Mouse (Mus musculus) MEL (cell line): ENCODE data around the gene Tmem131. TPM values are rescaled to one million over a fixed set of nuclear protein-coding genes. Genes with fewer than 3 reads are reported as not detected.

Experiments used
- DNase-seq: peaks from one replicate; pipeline ENCODE4 v3.0.0; 2011; ENCODE audit warnings: low read depth, low spot score
- H3K27ac ChIP-seq: 2 replicates; pipeline ENCODE4 v1.5.1; 2012; ENCODE audit warnings: low read depth, mild to moderate bottlenecking, control low read depth, low read length, moderate library complexity; ENCODE audit not compliant: control insufficient read depth
- H3K27me3 ChIP-seq, 2 experiments: fragments of 150-350 bp in 1 of 2; sonication (generic) in 1 of 2; 2 replicates each; pipeline ENCODE4 v1.6.1; 2012; ENCODE audit warnings: low read length in 2 of 2, mild to moderate bottlenecking in 2 of 2, improper control_type of control experiment in 1 of 2, moderate library complexity in 1 of 2; ENCODE audit not compliant: insufficient read depth in 2 of 2, control insufficient read depth in 1 of 2
- H3K36me3 ChIP-seq, 2 experiments: 2 replicates each; pipeline ENCODE4 v1.6.1; 2012 to 2014; ENCODE audit warnings: low read length in 2 of 2, improper control_type of control experiment in 1 of 2, inconsistent platforms in 1 of 2, mild to moderate bottlenecking in 1 of 2; ENCODE audit not compliant: insufficient read depth in 2 of 2, control insufficient read depth in 1 of 2
- H3K4me1 ChIP-seq, 2 experiments: fragments of 150-350 bp in 1 of 2; sonication (generic) in 1 of 2; 2 replicates each; pipeline ENCODE4 v1.6.1; 2012; ENCODE audit warnings: low read length in 2 of 2, improper control_type of control experiment in 1 of 2, mild to moderate bottlenecking in 1 of 2; ENCODE audit not compliant: insufficient read depth in 2 of 2, control insufficient read depth in 1 of 2
- H3K4me3 ChIP-seq, 2 experiments: fragments of 150-350 bp in 1 of 2; sonication (generic) in 1 of 2; 2 replicates each; pipeline ENCODE4 v1.5.1; 2012; ENCODE audit warnings: low read depth in 2 of 2, low read length in 2 of 2, mild to moderate bottlenecking in 2 of 2, moderate library complexity in 2 of 2, control low read depth in 1 of 2, improper control_type of control experiment in 1 of 2; ENCODE audit not compliant: control insufficient read depth in 1 of 2, insufficient read depth in 1 of 2
- H3K79me2 ChIP-seq: 2 replicates; pipeline ENCODE4 v1.6.1; 2012; ENCODE audit warnings: mild to moderate bottlenecking, low read length, moderate library complexity; ENCODE audit not compliant: control insufficient read depth, poor library complexity, insufficient read depth
- H3K9ac ChIP-seq: 2 replicates; pipeline ENCODE4 v1.6.1; 2012; ENCODE audit warnings: low read depth, mild to moderate bottlenecking, control low read depth, low read length, moderate library complexity; ENCODE audit not compliant: control insufficient read depth, poor library complexity, severe bottlenecking
- H3K9me3 ChIP-seq: fragments of 150-350 bp; sonication (generic); replicated peaks from 2 replicates; pipeline ENCODE4 v1.6.1; 2012; ENCODE audit warnings: mild to moderate bottlenecking, low read length, improper control_type of control experiment, moderate library complexity; ENCODE audit not compliant: insufficient read depth
- CHD1 ChIP-seq: IDR thresholded peaks from 2 replicates; pipeline ENCODE4 v1.6.1; 2012; ENCODE audit warnings: low read depth, mild to moderate bottlenecking, inconsistent platforms, low read length, improper control_type of control experiment
- CHD2 ChIP-seq: IDR thresholded peaks from 2 replicates; pipeline ENCODE4 v1.6.1; 2011; ENCODE audit warnings: low read length, improper control_type of control experiment
- EP300 ChIP-seq, 2 experiments: IDR thresholded peaks; 2 replicates each; pipeline ENCODE4 v1.6.1; 2011; ENCODE audit warnings: improper control_type of control experiment in 2 of 2, low read length in 2 of 2, low read depth in 1 of 2, mild to moderate bottlenecking in 1 of 2
- ETS1 ChIP-seq: IDR thresholded peaks from 2 replicates; pipeline ENCODE4 v1.6.1; 2012; ENCODE audit warnings: low read depth, mild to moderate bottlenecking, inconsistent platforms, low read length, improper control_type of control experiment, moderate library complexity
- GATA1 ChIP-seq: IDR thresholded peaks from 2 replicates; pipeline ENCODE4 v1.6.1; 2011; ENCODE audit warnings: low read depth, low read length, improper control_type of control experiment
- HCFC1 ChIP-seq: IDR thresholded peaks from 2 replicates; pipeline ENCODE4 v1.6.1; 2012; ENCODE audit warnings: low read depth, mild to moderate bottlenecking, inconsistent platforms, low read length, improper control_type of control experiment, moderate library complexity
- JUND ChIP-seq: IDR thresholded peaks from 2 replicates; pipeline ENCODE4 v1.6.1; 2011; ENCODE audit warnings: low read depth, mild to moderate bottlenecking, improper control_type of control experiment, low read length
- MAFK ChIP-seq: IDR thresholded peaks from 2 replicates; pipeline ENCODE4 v1.6.1; 2011; ENCODE audit warnings: low read depth, mild to moderate bottlenecking, low read length, improper control_type of control experiment, borderline replicate concordance
- MAX ChIP-seq: IDR thresholded peaks from 2 replicates; pipeline ENCODE4 v1.6.1; 2011; ENCODE audit warnings: low read length, improper control_type of control experiment
- MEF2A ChIP-seq: IDR thresholded peaks from 2 replicates; pipeline ENCODE4 v1.6.1; 2014; ENCODE audit warnings: low read depth, mild to moderate bottlenecking, inconsistent platforms, low read length, improper control_type of control experiment; ENCODE audit not compliant: poor library complexity, insufficient replicate concordance, severe bottlenecking; ENCODE audit errors: extremely low read depth
- MXI1 ChIP-seq: IDR thresholded peaks from 2 replicates; pipeline ENCODE4 v1.6.1; 2011; ENCODE audit warnings: mild to moderate bottlenecking, low read depth, low read length, improper control_type of control experiment
- MYC ChIP-seq: IDR thresholded peaks from 2 replicates; pipeline ENCODE4 v1.6.1; 2011; ENCODE audit warnings: low read depth, mild to moderate bottlenecking, low read length, improper control_type of control experiment, moderate library complexity
- NELFE ChIP-seq: IDR thresholded peaks from 2 replicates; pipeline ENCODE4 v1.6.1; 2011; ENCODE audit warnings: low read depth, low read length, improper control_type of control experiment
- POLR2A ChIP-seq, 2 experiments: IDR thresholded peaks; 2 replicates each; pipeline ENCODE4 v1.6.1; 2011 to 2012; ENCODE audit warnings: low read length in 2 of 2, mild to moderate bottlenecking in 2 of 2, control low read depth in 1 of 2, improper control_type of control experiment in 1 of 2, low read depth in 1 of 2, moderate library complexity in 1 of 2; ENCODE audit not compliant: control insufficient read depth in 1 of 2, insufficient read depth in 1 of 2, poor library complexity in 1 of 2
- POLR2AphosphoS5 ChIP-seq: IDR thresholded peaks from 2 replicates; pipeline ENCODE4 v1.6.1; 2012; ENCODE audit warnings: low read depth, borderline replicate concordance, mild to moderate bottlenecking, inconsistent platforms, low read length, moderate library complexity, mixed read lengths
- SIN3A ChIP-seq: IDR thresholded peaks from 2 replicates; pipeline ENCODE4 v1.6.1; 2012; ENCODE audit warnings: low read length, improper control_type of control experiment, inconsistent platforms
- SMC3 ChIP-seq: IDR thresholded peaks from 2 replicates; pipeline ENCODE4 v1.6.1; 2011; ENCODE audit warnings: low read depth, low read length, improper control_type of control experiment
- TAL1 ChIP-seq: IDR thresholded peaks from 2 replicates; pipeline ENCODE4 v1.6.1; 2012; ENCODE audit warnings: mild to moderate bottlenecking, inconsistent platforms, low read length, moderate library complexity, mixed read lengths
- TBP ChIP-seq: IDR thresholded peaks from 2 replicates; pipeline ENCODE4 v1.8.0; 2011; ENCODE audit warnings: low read depth, low read length, improper control_type of control experiment
- UBTF ChIP-seq: IDR thresholded peaks from 2 replicates; pipeline ENCODE4 v1.6.1; 2012; ENCODE audit warnings: low read depth, mild to moderate bottlenecking, inconsistent platforms, low read length, improper control_type of control experiment, moderate library complexity, borderline replicate concordance; ENCODE audit not compliant: insufficient read depth
- USF2 ChIP-seq, 2 experiments: IDR thresholded peaks; 2 replicates each; pipeline ENCODE4 v1.6.1; 2011 to 2012; ENCODE audit warnings: improper control_type of control experiment in 2 of 2, low read length in 2 of 2, borderline replicate concordance in 1 of 2, inconsistent platforms in 1 of 2, low read depth in 1 of 2, mild to moderate bottlenecking in 1 of 2; ENCODE audit not compliant: insufficient read depth in 1 of 2
- ZKSCAN1 ChIP-seq: IDR thresholded peaks from 2 replicates; pipeline ENCODE4 v1.6.1; 2012; ENCODE audit warnings: low read depth, mild to moderate bottlenecking, inconsistent platforms, low read length, improper control_type of control experiment, moderate library complexity
- ZNF384 ChIP-seq: IDR thresholded peaks from 2 replicates; pipeline ENCODE4 v1.6.1; 2012; ENCODE audit warnings: low read depth, mild to moderate bottlenecking, inconsistent platforms, low read length, improper control_type of control experiment
- polyA plus RNA-seq, 2 experiments: library from polyadenylated mRNA; stranded (reverse) in 1 of 2; unstranded in 1 of 2; fragments of >175 nt in 1 of 2; fragments of >200 nt in 1 of 2; gene quantifications; 2 replicates each; pipeline versions ENCODE4 v1.2.1 to v1.2.4; 2012; ENCODE audit warnings: low replicate concordance in 2 of 2, low read depth in 1 of 2; ENCODE audit not compliant: insufficient read length in 2 of 2, insufficient read depth in 1 of 2, missing spikeins in 1 of 2
- total RNA-seq: library from RNA; depleted of rRNA; stranded (reverse); fragments of 300-350 nt; gene quantifications from 2 replicates; pipeline ENCODE4 v1.2.3, GENCODE M21; 2012

Gene Tmem131
- total and polyA plus RNA-seq, 3 experiments, result 11.4 to 196 (median 48.8) TPM

GRCm38 (mm10) chr1:36932231-36932630 lies 11.2 kb downstream of the Tmem131 start (continued):
- TF ChIP-seq MEF2A (no peak), EP300 (IDR thresholded peaks at IDR 0.05; ENCODE audit: low read depth in 1 of 2, low read length in 2 of 2) (no peak)

GRCm38 (mm10) chr1:36930911-36931310 lies 12.6 kb downstream of the Tmem131 start:
- H3K36me3 ChIP-seq, result peaks cover 5 to 33% of the 10 kb centered on the region in 2 experiments
- peaks cover 55% of the 10 kb centered on the region for H3K79me2 ChIP-seq
- H3K27me3 ChIP-seq, result no peaks in the 10 kb centered on the region
- no peak overlapping the region for H3K27ac ChIP-seq
- no peaks in the 10 kb centered on the region for H3K9me3 ChIP-seq
- TF ChIP-seq ETS1, result no peak
- no peak for TF ChIP-seq ZNF384
- TF ChIP-seq GATA1, result no peak
- no peak for TF ChIP-seq CHD1
- TF ChIP-seq NELFE, result no peak
- TF ChIP-seq SMC3, result no peak
- no peak for TF ChIP-seq HCFC1
- TF ChIP-seq CHD2, result no peak
- TF ChIP-seq UBTF, result no peak
- TF ChIP-seq JUND, result no peak
- TF ChIP-seq USF2 (IDR thresholded peaks at IDR 0.05; ENCODE audit: borderline replicate concordance in 1 of 2, insufficient read depth in 1 of 2, low read depth in 1 of 2, low read length in 2 of 2), result no peak
- no peak for TF ChIP-seq POLR2A (IDR thresholded peaks at IDR 0.05; ENCODE audit: control insufficient read depth in 1 of 2, insufficient read depth in 1 of 2, low read depth in 1 of 2, low read length in 2 of 2, poor library complexity in 1 of 2)
- no peak for TF ChIP-seq MYC
- no peak for TF ChIP-seq TAL1
- TF ChIP-seq MEF2A, result no peak
- no peak for TF ChIP-seq MXI1
- no peak for TF ChIP-seq TBP
- H3K4me3 ChIP-seq, result no peak overlapping the region
- no peak overlapping the region for H3K9ac ChIP-seq
- no peak for DNase-seq
- H3K4me1 ChIP-seq, result peaks cover 25 to 26% of the 10 kb centered on the region in 2 experiments

GRCm38 (mm10) chr1:36929996-36930395 lies 13.5 kb downstream of the Tmem131 start:
- H3K4me3 ChIP-seq, result no peak overlapping the region
- H3K4me1 ChIP-seq, result peaks cover 21 to 24% of the 10 kb centered on the region in 2 experiments
- H3K9me3 ChIP-seq, result no peaks in the 10 kb centered on the region
- no peaks in the 10 kb centered on the region for H3K27me3 ChIP-seq
- H3K36me3 ChIP-seq, result peaks cover 5 to 30% of the 10 kb centered on the region in 2 experiments
- no peak overlapping the region for H3K27ac ChIP-seq
- peaks cover 56% of the 10 kb centered on the region for H3K79me2 ChIP-seq
- TF ChIP-seq CHD2 (no peak), MAX (no peak), MXI1 (no peak), JUND (no peak), HCFC1 (no peak), MAFK (no peak), SIN3A (no peak), ZKSCAN1 (no peak), POLR2AphosphoS5 (no peak)
- no peak overlapping the region for H3K9ac ChIP-seq
- no peak for DNase-seq
